Mouse (Mus musculus): ENCODE measurements at regions not wholly inside any gene's neighbourhood (a gene's known extent, or its start where the extent isn't known, plus 50 kb on each side); places are given as distances from the start of the nearest gene placed in this dataset.

DNA sequence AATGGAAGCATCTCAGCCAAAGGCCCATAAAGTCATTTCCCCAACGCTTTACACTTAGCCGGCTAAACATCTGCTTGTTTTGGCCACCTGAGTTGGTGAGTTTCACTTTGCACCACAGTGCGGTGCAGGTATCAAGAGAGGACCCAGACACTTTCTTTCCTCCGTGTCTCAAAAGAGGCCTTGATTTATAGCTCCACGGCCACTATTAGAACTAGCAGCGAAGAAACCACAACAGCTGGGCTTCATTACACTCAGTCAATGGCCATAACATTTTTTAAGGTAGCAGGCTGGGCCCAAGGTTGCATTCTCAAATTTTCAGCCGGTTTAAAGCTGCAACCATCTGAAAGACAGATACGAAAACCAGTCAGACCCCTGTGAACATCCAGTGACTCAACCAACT is 103.4 kb downstream of the Mreg start:
- DNase-seq = no peak

DNA sequence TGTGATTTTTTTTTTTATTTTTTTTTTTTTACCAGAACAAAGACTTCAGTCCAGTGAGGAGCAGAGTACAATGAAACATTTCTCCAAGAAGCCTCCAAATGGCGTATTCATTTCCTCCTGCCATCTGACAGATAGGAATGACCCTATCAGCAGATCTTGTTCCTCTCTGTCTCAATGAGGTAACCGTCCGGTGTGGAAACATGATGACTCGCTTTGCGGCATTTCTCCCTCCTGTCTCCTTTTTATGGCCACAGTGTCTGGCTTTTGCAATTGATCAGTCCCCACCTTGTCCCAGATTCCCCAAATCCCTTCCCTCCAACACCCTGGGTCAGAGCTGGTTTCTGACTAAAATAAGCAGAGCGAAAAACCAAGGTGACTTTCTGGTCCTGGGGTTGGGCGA is 105.0 kb downstream of the Mreg start:
- DNase-seq = no peak

DNA sequence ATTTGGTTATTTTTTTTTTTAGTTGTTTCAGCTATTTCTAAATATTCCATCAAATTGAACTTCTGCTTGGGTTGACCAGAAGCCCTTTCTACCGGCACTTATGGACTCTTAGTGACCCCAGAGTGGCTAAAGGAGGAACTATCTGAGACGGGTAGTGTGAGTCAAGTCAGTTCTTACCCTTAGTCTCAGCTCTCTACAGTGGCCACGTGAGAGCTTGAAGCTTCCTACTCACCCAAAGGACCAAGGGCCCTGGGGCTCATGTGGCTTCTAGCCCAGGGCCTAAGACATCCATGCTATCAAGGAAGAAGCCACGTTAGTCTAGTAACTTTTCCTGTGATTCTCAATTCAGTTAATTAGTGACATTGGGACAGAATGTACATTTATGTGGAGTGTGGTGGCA is 105.5 kb downstream of the Mreg start:
- no peak for DNase-seq

DNA sequence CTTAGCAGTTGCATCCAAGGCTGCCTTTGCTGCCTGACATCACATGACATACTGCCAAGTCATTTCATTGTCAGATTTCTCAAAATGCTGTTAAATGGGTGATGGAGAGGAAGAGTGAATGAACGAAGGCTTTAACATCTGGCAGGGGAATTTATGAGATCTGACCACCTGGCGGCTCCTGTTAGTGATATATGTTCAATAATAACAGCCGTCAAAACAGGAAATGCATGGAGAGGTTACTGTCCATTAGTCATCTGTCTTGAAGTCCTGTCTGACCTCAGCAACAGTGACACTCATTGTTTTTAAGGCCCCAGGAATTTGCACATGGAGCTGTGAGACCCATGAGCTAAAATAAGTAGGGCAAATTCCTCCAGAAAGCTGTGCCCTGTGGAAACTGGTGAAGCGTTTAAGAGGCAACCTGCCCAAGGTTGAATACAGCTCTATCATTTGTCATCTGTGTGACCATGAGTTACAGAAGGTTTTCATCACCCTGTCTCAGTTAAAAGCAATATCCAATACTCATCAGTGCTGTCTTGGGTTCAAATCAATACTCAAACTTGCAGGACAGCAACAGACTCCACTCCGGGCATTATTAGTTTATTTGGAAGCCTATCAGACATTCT is 106.6 kb downstream of the Mreg start:
- no peak for DNase-seq

DNA sequence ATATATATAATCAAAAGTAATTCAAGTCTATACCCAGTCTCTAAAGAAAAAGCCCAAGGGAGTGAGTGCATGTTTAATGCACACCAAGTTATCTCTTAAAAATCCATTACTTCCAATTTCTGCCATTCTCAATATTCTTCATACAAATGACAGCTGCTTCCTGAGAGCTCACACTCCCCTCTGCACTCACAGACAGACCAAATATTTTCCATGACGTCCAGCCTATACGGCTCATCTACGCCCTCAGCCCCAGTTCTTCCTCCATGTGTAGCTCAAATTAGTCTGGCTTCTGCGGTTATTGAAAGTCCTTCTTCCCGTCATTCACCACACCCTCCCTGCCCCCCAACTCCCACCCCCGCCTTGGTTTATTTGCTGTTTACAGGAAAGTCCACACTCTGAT is 108.1 kb downstream of the Mreg start:
- DNase-seq = no peak

DNA sequence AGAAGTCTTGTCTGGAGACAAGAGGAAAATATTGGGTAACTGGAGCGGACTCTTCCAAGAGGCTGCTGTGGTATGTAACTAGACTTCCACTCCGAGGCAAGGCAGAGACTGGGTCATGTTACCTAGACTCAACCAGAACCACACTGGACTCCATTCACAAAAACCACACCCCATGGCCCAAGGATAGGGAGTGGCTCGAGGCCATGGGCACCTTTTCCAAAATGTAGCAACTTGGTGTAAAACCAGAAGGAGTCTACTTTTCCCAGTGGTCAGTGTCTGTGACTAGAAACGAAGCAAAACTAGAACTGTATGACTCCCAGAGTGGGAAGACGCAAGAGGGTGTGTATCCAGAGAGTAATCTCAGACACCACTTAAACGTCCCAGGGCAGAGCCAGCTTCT is 108.7 kb downstream of the Mreg start:
- no peak for DNase-seq

DNA sequence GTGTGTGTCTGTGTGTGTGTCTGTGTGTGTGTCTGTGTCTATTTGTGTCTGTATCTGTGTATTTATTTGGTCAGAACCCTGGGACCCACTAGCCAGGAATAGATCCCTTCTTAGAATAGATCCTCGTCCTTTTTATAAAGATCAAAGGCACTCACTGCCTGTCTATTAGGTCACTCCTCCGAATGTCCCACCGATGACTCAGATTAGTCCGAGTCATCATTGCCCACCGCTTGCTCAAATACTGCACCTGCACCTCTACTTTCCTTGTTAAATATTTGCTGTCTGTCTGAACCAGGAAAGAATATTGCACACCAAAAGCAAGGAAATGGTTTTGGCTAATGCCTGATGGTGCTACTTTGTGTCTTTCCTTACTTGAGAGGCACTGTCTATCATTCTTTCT is 112.7 kb downstream of the Mreg start:
- no peak for DNase-seq

DNA sequence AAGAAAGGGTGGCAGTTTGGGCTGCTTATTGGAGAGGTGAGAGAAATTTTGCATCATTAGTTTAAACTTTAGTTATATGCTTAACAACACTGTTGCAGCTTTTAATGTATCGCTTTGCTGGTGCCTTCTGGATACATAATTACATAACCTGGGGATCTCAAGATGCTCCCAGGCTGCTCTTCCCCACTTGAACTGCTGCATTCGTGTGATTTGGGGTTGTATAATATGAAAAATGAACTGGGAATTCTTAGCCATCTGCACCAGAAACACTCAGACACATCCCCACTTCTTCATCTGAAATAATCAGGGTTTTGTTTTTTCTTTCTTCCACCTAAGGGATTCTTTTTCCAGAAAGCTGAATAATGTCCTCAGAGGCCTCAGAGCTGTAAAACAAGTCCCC is 120.8 kb downstream of the Mreg start:
- DNase-seq = no peak

DNA sequence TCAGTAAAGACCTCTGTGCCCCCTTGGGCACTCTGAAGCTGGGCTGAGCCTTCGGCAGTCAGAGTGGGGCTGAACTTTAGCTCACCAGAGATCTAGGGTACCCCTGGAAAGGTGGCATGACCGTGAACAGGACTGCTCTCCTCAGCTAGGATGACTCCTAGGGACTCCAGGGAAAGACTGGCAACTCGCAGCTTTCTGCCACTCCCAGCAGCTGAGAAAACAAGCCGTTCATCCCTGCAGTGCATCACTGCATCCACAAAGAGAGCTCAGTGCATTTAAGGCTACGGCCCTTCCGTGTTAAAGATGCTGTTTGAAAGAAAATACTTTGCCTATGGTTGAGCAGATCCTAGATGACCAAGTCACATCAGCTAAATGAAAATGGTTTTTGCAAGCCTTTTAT is 126.4 kb downstream of the Mreg start:
- no peak for DNase-seq

DNA sequence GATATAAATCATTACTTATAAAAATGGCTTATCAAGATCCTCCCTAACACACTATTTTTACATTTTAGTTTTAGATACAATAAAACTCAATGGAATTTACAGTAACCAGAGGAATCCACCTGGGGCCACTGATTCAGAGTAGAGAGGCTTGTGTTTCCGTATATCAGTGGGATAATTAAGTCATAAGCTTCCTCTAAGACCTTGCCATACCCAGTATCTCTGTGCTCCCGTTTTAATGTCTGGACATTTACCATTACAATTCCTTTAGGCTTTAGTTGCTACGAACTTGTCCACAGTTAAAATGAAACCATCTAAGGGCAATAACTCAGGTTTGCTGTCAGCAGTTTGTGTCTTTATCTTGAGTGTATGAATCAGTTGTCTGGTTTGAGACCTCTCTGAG is 127.9 kb downstream of the Mreg start:
- no peak for DNase-seq

DNA sequence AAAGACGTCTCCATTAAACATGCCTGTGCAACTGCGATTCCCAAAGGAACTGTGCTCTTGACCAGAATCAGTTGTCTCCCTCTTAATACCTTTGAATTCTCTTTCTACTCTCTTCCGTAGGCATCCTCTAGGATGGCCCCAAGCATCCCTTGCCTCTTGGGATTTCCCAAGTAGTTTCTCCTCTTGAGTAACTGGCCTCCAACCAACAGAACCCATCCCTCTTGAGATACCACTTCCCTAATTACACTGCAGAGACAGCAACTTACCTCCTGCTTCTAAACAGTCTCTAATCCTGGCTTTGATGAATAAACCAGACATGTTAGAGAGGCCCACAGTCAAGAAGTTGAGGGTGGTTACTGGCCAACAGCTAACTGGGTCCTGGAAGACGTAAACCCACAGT is 129.7 kb downstream of the Mreg start:
- DNase-seq = no peak

DNA sequence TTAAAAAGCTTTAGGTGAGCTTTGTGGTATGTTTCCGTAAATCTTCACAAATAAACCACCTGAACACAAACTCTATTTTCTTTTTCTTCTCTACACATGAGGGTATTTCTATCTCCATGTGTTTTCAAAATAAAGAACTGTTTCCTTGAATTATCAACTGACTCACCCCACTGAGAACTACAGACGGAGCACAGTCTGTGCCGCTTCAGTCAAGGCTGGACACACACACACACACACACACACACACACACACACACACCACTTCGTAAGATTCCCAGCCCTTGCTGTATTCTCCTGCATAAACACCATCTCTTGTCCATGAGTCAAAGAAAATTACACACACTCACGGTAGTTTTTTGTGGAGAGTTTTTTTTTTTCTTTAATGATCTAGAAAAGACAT is 130.3 kb downstream of the Mreg start:
- DNase-seq = no peak

DNA sequence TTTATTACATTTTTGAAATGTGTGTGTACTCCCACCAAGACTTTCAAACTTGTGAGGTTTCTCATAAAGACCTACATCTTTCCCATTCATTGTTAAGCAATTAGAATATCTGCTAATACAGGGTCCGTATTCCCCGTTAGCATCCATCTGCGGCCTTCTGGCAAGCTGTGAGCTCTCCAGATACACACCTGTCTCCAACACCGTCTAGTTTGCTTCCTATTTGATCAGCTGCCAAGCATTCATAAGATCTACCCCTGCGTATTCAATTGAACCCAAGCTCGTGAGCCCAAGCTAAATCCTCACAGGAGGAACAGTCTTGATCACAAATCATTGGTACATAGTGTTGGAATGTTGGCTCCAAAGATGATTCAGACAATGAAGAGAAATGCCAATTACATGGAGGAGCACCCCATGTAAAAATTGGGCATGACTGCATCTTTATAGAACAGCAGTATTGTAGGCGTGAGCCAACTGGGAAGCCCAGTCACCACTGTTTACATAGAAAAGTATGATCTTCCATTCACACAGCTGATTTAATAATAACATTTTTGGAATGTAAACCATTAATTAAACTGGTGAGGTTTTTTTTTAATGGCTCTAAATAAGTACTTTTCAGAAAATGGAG is 133.1 kb downstream of the Mreg start:
- no peak for DNase-seq

DNA sequence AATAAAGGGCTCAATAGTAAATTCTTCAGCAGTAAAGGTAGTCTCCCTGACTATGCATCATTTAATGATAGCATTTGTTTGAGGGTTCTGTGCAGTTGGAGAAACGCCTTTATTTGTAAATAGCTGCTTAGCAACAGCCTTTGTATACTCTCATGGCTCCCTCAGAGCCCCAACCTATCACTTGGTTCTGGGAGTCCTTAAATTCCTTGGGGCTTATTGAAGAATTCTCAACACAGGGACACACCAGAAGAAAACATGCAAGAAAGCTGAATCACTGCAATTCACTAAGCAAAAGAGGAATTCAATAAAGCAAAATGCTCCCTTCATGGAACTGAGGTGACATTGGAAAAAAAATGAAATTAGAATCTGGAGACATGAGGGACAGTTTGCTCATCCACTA is 135.8 kb downstream of the Mreg start:
- no peak for DNase-seq

DNA sequence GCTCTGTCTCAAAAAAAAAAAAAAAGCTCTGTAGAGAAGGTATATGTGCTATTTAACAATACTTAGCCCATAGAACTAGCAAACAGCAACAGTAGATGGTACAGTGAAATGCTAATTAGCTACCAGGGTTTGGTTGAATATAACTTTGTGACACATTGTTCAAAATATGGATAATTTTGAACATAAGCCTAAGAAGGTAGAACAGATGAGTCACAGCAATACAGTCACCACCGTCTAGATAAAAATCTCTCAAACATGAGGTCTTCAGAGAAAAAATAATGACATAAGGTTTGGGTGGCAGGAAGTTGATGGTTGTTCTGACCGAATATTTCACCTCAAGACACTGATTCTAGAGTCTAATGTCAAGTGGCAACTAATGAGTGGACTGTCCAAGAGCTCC is 136.6 kb downstream of the Mreg start:
- DNase-seq = no peak

DNA sequence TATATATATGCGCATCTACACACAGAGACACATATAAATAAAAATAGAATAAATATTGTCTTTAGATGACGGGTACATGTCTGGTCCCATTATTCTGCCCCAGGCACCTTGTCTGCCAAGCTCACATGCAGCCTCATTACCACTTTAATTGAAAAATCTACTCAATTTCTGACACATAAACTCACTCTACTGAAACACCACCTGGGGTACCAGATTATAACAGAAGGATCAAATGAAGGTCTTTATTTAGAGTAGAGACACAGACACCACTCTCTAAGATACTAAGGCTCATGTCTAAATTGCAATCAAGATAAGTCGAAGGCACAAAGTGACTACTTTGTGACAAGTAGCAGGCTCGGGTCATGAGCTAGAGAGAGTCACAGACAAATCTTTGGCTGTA is 138.9 kb downstream of the Mreg start:
- DNase-seq = no peak

DNA sequence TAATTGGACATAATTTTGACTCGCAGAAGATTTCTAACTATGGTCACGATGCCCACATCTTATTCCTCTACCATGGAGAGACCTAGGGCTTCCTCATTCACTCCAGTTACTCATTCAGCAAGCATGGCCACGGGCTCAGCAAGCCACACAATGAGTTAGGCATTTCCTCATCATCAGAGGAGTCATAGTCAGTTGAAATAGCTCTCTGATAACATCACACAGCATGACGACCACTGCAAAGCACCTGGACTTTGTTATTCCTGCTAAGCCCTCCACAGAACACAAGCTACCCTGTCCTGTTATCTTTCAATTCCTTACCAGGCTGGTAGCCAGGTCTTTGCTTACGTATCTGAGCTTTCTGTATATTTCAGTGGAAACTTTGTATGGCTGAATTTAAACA is 141.6 kb downstream of the Mreg start:
- DNase-seq = no peak

DNA sequence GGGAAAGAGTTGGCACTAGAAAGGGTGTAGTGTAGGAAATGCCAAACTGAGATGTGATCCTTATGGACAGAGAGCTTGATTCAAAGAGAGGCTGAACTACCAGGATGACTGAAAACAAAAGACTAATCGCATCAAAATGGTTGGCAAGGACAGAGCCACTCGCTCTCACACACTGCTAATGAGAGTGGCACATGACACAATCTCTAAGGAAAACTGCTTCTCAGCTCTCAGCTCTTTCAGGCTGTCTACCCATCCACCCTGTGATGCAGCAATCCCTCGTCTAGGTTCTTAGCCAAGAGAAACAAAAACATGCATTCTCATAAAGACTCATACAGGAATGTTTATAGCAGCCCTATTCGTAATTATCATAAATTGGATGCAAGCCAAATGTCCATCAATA is 143.1 kb downstream of the Mreg start:
- no peak for DNase-seq

DNA sequence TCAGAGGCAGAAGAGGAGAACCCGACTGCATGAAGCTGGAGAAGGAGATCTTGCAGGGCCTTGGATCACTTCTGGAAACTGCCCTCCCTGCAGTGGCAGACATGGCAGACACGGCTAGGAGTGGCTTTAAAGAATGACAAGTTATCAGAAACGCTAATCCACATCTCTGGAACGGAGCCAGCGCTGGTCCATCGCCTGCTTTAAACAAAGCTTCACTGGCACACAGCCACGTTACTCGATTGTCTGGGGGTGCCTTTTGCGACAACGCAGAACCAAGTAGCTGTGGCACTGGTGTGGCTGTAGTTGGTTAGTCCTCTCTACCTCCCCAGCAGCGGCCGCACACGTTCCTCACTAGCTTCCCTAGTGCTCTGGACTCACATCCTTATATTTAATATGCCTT is 147.0 kb downstream of the Mreg start:
- DNase-seq = no peak

DNA sequence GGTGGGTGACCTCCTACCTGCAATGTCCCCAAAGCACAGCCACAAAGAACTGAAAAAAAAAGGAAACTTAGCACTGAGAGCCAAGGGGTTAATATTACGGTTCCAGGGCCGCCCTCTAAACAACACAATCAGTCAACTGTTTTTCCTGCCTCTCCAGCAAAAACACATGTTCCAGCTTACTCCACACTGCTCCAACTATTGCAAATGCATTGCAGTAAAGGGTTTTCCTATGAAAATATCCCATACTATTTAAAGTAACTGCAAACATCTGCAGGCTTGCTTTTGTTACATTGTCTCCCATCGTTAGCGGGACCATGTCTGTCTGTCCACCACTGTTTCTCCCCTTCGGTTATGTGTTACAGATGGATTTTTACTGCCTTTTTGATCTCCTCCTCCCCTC is 151.7 kb downstream of the Mreg start:
- no peak for DNase-seq

DNA sequence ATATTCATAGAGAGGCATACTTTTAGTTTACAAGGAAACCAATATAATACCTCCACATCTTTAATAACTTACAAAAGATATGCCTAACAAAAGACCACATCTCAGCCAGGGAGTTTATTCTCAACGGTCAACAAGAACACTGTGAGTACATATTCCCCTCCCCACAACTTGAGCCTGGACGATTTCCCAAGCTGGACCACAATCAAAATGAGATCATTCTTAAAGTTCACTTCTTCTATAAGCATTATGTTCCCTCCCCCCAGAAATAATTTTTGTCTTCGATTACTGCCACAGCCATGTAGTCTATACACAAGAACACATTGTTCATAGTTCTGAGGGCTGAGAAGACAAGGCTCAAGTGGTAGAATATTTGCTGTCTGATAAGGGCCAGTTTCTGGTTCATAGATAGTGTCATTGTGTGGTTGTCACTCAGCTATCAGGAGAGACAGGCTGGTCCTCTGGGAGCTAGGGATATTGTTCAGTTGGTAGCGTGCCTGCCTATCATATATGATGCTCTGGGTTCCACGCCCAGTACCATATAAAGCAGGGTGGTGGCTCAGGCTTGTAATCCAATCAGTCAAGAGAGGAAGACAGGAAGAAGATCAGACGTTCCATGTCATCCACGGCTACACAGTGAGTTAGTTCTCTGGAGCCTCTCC is 153.9 kb downstream of the Mreg start:
- DNase-seq = peak; percentile 48

DNA sequence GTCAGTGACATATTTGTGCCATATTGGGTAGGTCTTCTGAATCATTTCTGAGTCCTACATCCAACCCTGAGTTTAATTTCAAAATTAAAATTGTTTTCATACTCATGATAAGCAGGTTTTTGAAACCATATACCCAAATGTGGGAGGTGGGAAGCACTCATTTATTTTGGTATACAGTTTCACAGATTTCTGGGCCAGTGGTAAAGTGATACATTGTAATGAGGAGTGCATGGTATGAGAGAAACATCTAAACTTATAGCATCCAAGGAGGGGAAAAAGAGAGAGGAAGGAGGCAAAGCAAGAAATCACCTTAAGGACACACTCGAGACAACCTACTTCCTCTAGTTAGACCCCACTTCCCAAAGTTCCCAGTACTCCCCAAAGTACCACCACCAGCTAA is 157.6 kb downstream of the Mreg start:
- no peak for DNase-seq

DNA sequence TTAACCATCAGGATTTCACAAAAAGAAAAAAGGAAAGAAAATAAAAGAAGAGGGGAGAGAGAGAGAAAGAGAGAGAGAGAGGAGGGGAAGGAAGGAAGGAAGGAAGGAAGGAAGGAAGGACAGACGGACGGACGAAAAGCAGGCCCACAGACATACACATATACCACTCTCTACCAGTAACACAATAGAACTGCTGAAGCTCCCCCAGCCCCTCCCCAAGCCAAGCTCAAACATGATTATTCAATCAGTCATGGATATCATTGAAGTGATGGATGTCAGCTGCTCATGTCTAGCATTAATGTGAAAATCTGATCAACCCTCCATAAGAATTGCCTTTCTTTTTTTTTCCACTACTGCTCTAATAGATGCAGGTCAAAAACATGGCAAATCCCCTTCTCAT is 161.2 kb downstream of the Mreg start:
- DNase-seq = no peak

DNA sequence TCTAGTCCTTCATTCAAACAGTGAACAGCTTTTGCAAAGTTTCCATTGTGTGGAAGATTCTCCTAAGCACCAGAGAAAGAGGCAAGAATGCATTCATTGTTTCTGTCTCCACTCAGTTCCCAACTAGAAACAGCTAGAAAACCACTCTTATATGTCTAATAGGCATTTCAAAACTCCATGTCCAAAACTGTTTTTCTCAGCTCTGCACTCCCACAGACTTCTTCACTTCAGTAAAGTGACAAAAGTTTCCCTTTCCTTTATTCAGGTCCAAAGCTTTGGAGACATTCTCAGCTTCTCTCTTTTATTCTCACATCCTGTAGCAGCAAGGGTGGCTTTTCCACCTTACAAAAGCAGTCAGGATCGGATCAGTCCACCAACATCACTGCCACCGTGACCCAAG is 166.0 kb downstream of the Mreg start:
- DNase-seq = no peak

DNA sequence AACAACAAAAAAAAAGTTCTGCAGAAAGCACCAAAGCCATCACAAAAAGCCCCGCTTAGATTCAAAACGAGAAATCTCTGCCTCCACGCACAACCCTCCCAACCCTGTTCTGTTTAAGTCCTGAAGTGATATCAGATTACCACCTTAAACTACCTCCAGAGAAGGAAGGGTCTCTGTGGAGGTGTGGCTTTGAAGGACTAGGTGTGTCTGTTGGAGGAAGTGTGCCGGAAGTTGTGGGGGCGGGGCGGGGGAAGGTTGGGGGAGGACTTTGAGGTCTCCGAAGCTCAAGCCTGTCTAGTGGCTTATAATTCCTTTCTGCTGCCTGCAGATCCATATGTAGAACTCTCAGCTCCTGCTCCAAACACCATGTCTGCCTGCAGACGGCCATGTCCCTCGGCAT is 173.6 kb downstream of the Mreg start:
- no peak for DNase-seq

Measured in liver (tissue).